Mouse (Mus musculus): ENCODE results near the gene Prkag2. TPM values are rescaled to one million over a fixed set of nuclear protein-coding genes. Genes with fewer than 3 reads are reported as not detected.
A peak's percentile ranks its signal among the peaks of the same experiment; 100 is the strongest.

Gene Prkag2
- polyA plus RNA-seq (2015; fragmentation: Nextera tagmentation; extraction: Ambion mirVana) = 93.2 and 94.7 TPM in 2 replicates

GRCm38 (mm10) chr5:25100516-25101125, at the start of gene Prkag2:
Gene Prkag2, minus strand, starts transcription at chr5:25100642.
- Histone ChIP-seq H3K27me3 (peaks cover 45% of the 10 kb centered on the region), H3K36me3 (no peaks in the 10 kb centered on the region), H3K9ac (peak within 1 kb of the TSS; percentile 51), H3K4me2 (peak within 1 kb of the TSS; percentile 100), H3K9me3 (no peaks in the 10 kb centered on the region), H3K27ac (replicated peaks) (no peak within 1 kb of the TSS), H3K4me1 (replicated peaks) (peaks cover 30% of the 10 kb centered on the region), H3K4me3 (peak within 1 kb of the TSS; percentile 60)
- WGBS = under 1% methylated on average over 46 of the region's 50 CpGs
- ATAC-seq (ENCODE audit: low FRiP score, low read depth) = peak; percentile 53; the same call in 1 of the 2 replicates

- Histone ChIP-seq H3K9ac (no peak overlapping the region), H3K27me3 (no peaks in the 10 kb centered on the region), H3K4me2 (no peak overlapping the region), H3K4me3 (no peak overlapping the region), H3K27ac (replicated peaks) (no peak overlapping the region), H3K9me3 (no peaks in the 10 kb centered on the region), H3K4me1 (replicated peaks) (no peaks in the 10 kb centered on the region), H3K36me3 (no peaks in the 10 kb centered on the region)
- no peak for ATAC-seq (ENCODE audit: low FRiP score, low read depth)
- 87% methylated on average over 2 of the region's 2 CpGs for WGBS
Observed at GRCm38 (mm10) chr5:25149331-25149965, 49.0 kb upstream of the Prkag2 start.

GRCm38 (mm10) chr5:25146705-25147104, 46.3 kb upstream of the Prkag2 start:
- no peaks in the 10 kb centered on the region for H3K4me1 ChIP-seq (replicated peaks)
- no peak overlapping the region for H3K4me3 ChIP-seq
- H3K36me3 ChIP-seq = no peaks in the 10 kb centered on the region
- WGBS = 84% methylated on average over 7 of the region's 7 CpGs
- H3K27me3 ChIP-seq = no peaks in the 10 kb centered on the region
- H3K4me2 ChIP-seq = no peak overlapping the region
- no peak for ATAC-seq (ENCODE audit: low FRiP score, low read depth)
- H3K27ac ChIP-seq (replicated peaks) = no peak overlapping the region
- H3K9ac ChIP-seq = no peak overlapping the region
- H3K9me3 ChIP-seq = no peaks in the 10 kb centered on the region

GRCm38 (mm10) chr5:25127865-25128264, 27.4 kb upstream of the Prkag2 start:
- no peak overlapping the region for H3K27ac ChIP-seq (replicated peaks)
- no peak overlapping the region for H3K9ac ChIP-seq
- ATAC-seq (ENCODE audit: low FRiP score, low read depth) = no peak
- no peaks in the 10 kb centered on the region for H3K4me1 ChIP-seq (replicated peaks)
- 92% methylated on average over 4 of the region's 4 CpGs for WGBS
- H3K27me3 ChIP-seq = no peaks in the 10 kb centered on the region
- H3K36me3 ChIP-seq = no peaks in the 10 kb centered on the region
- no peak overlapping the region for H3K4me2 ChIP-seq
- H3K4me3 ChIP-seq = no peak overlapping the region
- no peaks in the 10 kb centered on the region for H3K9me3 ChIP-seq

GRCm38 (mm10) chr5:25125884-25126560, 25.6 kb upstream of the Prkag2 start:
- no peaks in the 10 kb centered on the region for H3K36me3 ChIP-seq
- H3K4me3 ChIP-seq = no peak overlapping the region
- no peak overlapping the region for H3K27ac ChIP-seq (replicated peaks)
- H3K9me3 ChIP-seq = no peaks in the 10 kb centered on the region
- no peaks in the 10 kb centered on the region for H3K4me1 ChIP-seq (replicated peaks)
- 75% methylated on average over 3 of the region's 3 CpGs for WGBS
- no peaks in the 10 kb centered on the region for H3K27me3 ChIP-seq
- no peak overlapping the region for H3K4me2 ChIP-seq
- ATAC-seq (ENCODE audit: low FRiP score, low read depth) = no peak
- H3K9ac ChIP-seq = no peak overlapping the region

GRCm38 (mm10) chr5:25122534-25122933, 22.1 kb upstream of the Prkag2 start:
- Histone ChIP-seq H3K27ac (replicated peaks) (no peak overlapping the region), H3K36me3 (no peaks in the 10 kb centered on the region), H3K4me1 (replicated peaks) (no peaks in the 10 kb centered on the region; the same call in 1 of the 2 replicates), H3K9ac (no peak overlapping the region), H3K4me3 (no peak overlapping the region), H3K4me2 (no peak overlapping the region), H3K9me3 (no peaks in the 10 kb centered on the region), H3K27me3 (no peaks in the 10 kb centered on the region)
- no peak for ATAC-seq (ENCODE audit: low FRiP score, low read depth)
- 89% methylated on average over 1 of the region's 1 CpGs for WGBS

- H3K9ac ChIP-seq = no peak overlapping the region
- no peaks in the 10 kb centered on the region for H3K27me3 ChIP-seq
- WGBS = 65% methylated on average over 5 of the region's 5 CpGs
- H3K36me3 ChIP-seq = no peaks in the 10 kb centered on the region
- no peak overlapping the region for H3K4me3 ChIP-seq
- no peak overlapping the region for H3K27ac ChIP-seq (replicated peaks)
- ATAC-seq (ENCODE audit: low FRiP score, low read depth) = no peak
- no peaks in the 10 kb centered on the region for H3K9me3 ChIP-seq
- no peak overlapping the region for H3K4me2 ChIP-seq
- H3K4me1 ChIP-seq (replicated peaks) = no peaks in the 10 kb centered on the region; the same call in 1 of the 2 replicates
Observed at GRCm38 (mm10) chr5:25119148-25119547, 18.7 kb upstream of the Prkag2 start.

GRCm38 (mm10) chr5:25115997-25116396, 15.6 kb upstream of the Prkag2 start:
- ATAC-seq (ENCODE audit: low FRiP score, low read depth) = no peak
- Histone ChIP-seq H3K4me2 (no peak overlapping the region), H3K27me3 (no peaks in the 10 kb centered on the region), H3K36me3 (no peaks in the 10 kb centered on the region), H3K4me3 (no peak overlapping the region), H3K9ac (no peak overlapping the region), H3K4me1 (replicated peaks) (no peaks in the 10 kb centered on the region; the same call in 1 of the 2 replicates), H3K9me3 (no peaks in the 10 kb centered on the region), H3K27ac (replicated peaks) (no peak overlapping the region)
- WGBS = 89% methylated on average over 5 of the region's 5 CpGs

- no peak overlapping the region for H3K4me3 ChIP-seq
- no peak for ATAC-seq (ENCODE audit: low FRiP score, low read depth)
- H3K36me3 ChIP-seq = no peaks in the 10 kb centered on the region
- no peak overlapping the region for H3K9ac ChIP-seq
- H3K4me1 ChIP-seq (replicated peaks) = no peaks in the 10 kb centered on the region; the same call in 1 of the 2 replicates
- H3K4me2 ChIP-seq = no peak overlapping the region
- no peak overlapping the region for H3K27ac ChIP-seq (replicated peaks)
- WGBS = 82% methylated on average over 5 of the region's 5 CpGs
- no peaks in the 10 kb centered on the region for H3K9me3 ChIP-seq
- H3K27me3 ChIP-seq = no peaks in the 10 kb centered on the region
Observed at GRCm38 (mm10) chr5:25115216-25115615, 14.8 kb upstream of the Prkag2 start.

GRCm38 (mm10) chr5:25114110-25114509, 13.7 kb upstream of the Prkag2 start:
- no peaks in the 10 kb centered on the region; the same call in 1 of the 2 replicates for H3K4me1 ChIP-seq (replicated peaks)
- H3K27me3 ChIP-seq = no peaks in the 10 kb centered on the region
- no peak for ATAC-seq (ENCODE audit: low FRiP score, low read depth)

GRCm38 (mm10) chr5:25110314-25110713, 9.9 kb upstream of the Prkag2 start:
- Histone ChIP-seq H3K9ac (no peak overlapping the region), H3K36me3 (no peaks in the 10 kb centered on the region), H3K9me3 (no peaks in the 10 kb centered on the region), H3K27ac (replicated peaks) (no peak overlapping the region), H3K4me3 (no peak overlapping the region), H3K4me2 (no peak overlapping the region), H3K4me1 (replicated peaks) (no peaks in the 10 kb centered on the region), H3K27me3 (0 out of 2 replicates have a peak, but pooled peaks cover 3% of the 10 kb centered on the region)
- ATAC-seq (ENCODE audit: low FRiP score, low read depth) = no peak
- 88% methylated on average over 3 of the region's 3 CpGs for WGBS

More at GRCm38 (mm10) chr5:25114110-25114509, 13.7 kb upstream of the Prkag2 start:
- Histone ChIP-seq H3K9ac (no peak overlapping the region), H3K27ac (replicated peaks) (no peak overlapping the region), H3K4me2 (no peak overlapping the region), H3K9me3 (no peaks in the 10 kb centered on the region), H3K36me3 (no peaks in the 10 kb centered on the region), H3K4me3 (no peak overlapping the region)

GRCm38 (mm10) chr5:25105748-25106147, 5.3 kb upstream of the Prkag2 start:
- H3K4me1 ChIP-seq (replicated peaks) = peaks cover 10% of the 10 kb centered on the region
- no peaks in the 10 kb centered on the region for H3K9me3 ChIP-seq
- ATAC-seq (ENCODE audit: low FRiP score, low read depth) = no peak
- no peak overlapping the region for H3K9ac ChIP-seq
- H3K27ac ChIP-seq (replicated peaks) = no peak overlapping the region
- no peak overlapping the region for H3K4me3 ChIP-seq
- peaks cover 16% of the 10 kb centered on the region for H3K27me3 ChIP-seq
- no peak overlapping the region for H3K4me2 ChIP-seq
- no peaks in the 10 kb centered on the region for H3K36me3 ChIP-seq

Measured in hindbrain, embryonic 15.5 days (tissue).